ENCODE assay signal across 31 mouse cellular contexts in the genomic region with DNA sequence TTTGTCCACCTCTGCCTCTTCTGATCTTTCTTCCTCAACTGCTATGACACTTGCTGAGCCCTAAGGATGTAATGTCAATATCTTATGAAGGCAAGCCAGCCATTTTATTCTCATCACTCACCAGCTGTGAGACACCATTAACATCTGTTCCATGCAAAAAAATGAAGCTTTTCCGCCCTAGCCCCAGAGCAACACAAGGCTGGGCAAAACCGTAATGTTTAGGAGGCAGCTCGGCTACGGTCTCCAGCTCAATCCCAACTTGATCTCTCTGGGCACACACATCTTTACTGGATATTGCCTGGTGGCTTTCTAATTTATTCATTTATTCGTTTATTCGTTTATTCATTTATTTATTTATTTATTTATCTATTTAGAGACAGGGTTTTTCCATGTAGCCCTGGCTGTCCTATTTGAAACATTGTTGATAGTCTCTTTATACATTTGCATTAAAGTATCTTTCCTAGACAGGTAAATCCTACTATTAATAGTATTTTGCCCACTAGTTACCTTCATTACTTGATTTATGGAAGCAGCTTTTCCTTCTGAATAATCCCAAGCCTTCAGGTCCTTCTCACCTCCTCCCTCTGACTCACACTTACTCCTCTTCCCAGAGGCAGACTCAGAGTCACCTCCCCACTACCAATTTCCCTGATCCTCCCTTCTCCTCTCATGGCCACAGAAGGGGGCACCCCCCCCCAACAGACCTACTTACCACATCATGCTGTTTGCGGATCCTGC.
"Had no signal": no experiment of that assay in that cellular context is flagged by ENCODE, and none has a peak within 500 bp of the region (broad histone marks: within the 10 kb centered on the region; RNA-seq: fewer than 3 reads in every experiment).

No protein-coding gene starts in this region.

- DNase-seq: left cerebral cortex, postnatal 4 days; liver; liver, embryonic 13.5 days; liver, postnatal 0 days; lung, adult 18-20 months; lung, adult 2 months; lung, embryonic 14.5 days; lung, postnatal 10 days; lung, postnatal 14 days; lung, postnatal 36 days; lung, postnatal 4 days; midbrain, embryonic 14.5 days had no signal

- H3K9me3 ChIP-seq: limb, embryonic 10.5 days; limb, embryonic 12.5 days; limb, embryonic 13.5 days; limb, embryonic 15.5 days; liver, embryonic 12.5 days; liver, embryonic 13.5 days; liver, embryonic 15.5 days; lung, embryonic 15.5 days; midbrain, embryonic 10.5 days; midbrain, embryonic 12.5 days; midbrain, embryonic 13.5 days; midbrain, embryonic 15.5 days; neural tube, embryonic 12.5 days had no signal

- H3K4me2 ChIP-seq: limb, embryonic 12.5 days; limb, embryonic 13.5 days; limb, embryonic 15.5 days; liver, embryonic 11.5 days; liver, embryonic 12.5 days; liver, embryonic 13.5 days; liver, embryonic 15.5 days; lung, embryonic 14.5 days; lung, embryonic 15.5 days; midbrain, embryonic 11.5 days; midbrain, embryonic 12.5 days; midbrain, embryonic 13.5 days; midbrain, embryonic 15.5 days; neural tube, embryonic 12.5 days had no signal

- H3K36me3 ChIP-seq: limb, embryonic 10.5 days; limb, embryonic 12.5 days; limb, embryonic 13.5 days; limb, embryonic 15.5 days; liver, embryonic 12.5 days; liver, embryonic 13.5 days; liver, embryonic 15.5 days; lung, embryonic 15.5 days; midbrain, embryonic 10.5 days; midbrain, embryonic 12.5 days; midbrain, embryonic 13.5 days; midbrain, embryonic 15.5 days; neural tube, embryonic 12.5 days had no signal

- H3K4me1 ChIP-seq: liver, embryonic 12.5 days; liver, embryonic 13.5 days; liver, embryonic 15.5 days; lung, embryonic 15.5 days; megakaryocyte, embryonic 14.5 days; midbrain, embryonic 10.5 days; midbrain, embryonic 12.5 days; midbrain, embryonic 13.5 days; midbrain, embryonic 15.5 days; neural tube, embryonic 12.5 days had no signal

- H3K4me3 ChIP-seq: limb, embryonic 10.5 days; limb, embryonic 12.5 days; limb, embryonic 13.5 days; limb, embryonic 15.5 days; liver, embryonic 12.5 days; liver, embryonic 13.5 days; liver, embryonic 15.5 days; lung, embryonic 15.5 days; megakaryocyte, embryonic 14.5 days; midbrain, embryonic 10.5 days; midbrain, embryonic 12.5 days; midbrain, embryonic 13.5 days; midbrain, embryonic 15.5 days; myocyte; neural tube, embryonic 12.5 days had no signal

- H3K27ac ChIP-seq: limb, embryonic 12.5 days; limb, embryonic 13.5 days; limb, embryonic 15.5 days; liver, embryonic 12.5 days; liver, embryonic 13.5 days; liver, embryonic 14.5 days; liver, embryonic 15.5 days; lung, embryonic 15.5 days; macrophage; midbrain, embryonic 10.5 days; midbrain, embryonic 12.5 days; midbrain, embryonic 13.5 days; midbrain, embryonic 15.5 days; neural tube, embryonic 12.5 days had no signal

- ATAC-seq: liver, embryonic 12.5 days; liver, postnatal 0 days; midbrain, embryonic 13.5 days; midbrain, embryonic 15.5 days; midbrain, embryonic 16.5 days had no signal

- H3K27me3 ChIP-seq: limb, embryonic 12.5 days; limb, embryonic 13.5 days; limb, embryonic 15.5 days; liver, embryonic 12.5 days; liver, embryonic 13.5 days; liver, embryonic 15.5 days; lung, embryonic 15.5 days; midbrain, embryonic 12.5 days; midbrain, embryonic 13.5 days; midbrain, embryonic 15.5 days; neural tube, embryonic 12.5 days had no signal

- H3K9ac ChIP-seq: limb, embryonic 12.5 days; limb, embryonic 13.5 days; limb, embryonic 15.5 days; liver, embryonic 12.5 days; liver, embryonic 13.5 days; liver, embryonic 14.5 days; liver, embryonic 15.5 days; liver, postnatal 0 days; lung, embryonic 14.5 days; lung, embryonic 15.5 days; midbrain, embryonic 12.5 days; midbrain, embryonic 13.5 days; midbrain, embryonic 15.5 days; neural tube, embryonic 12.5 days had no signal
